Mouse (Mus musculus): ENCODE results near the gene Ank3. TPM values are rescaled to one million over a fixed set of nuclear protein-coding genes. Genes with fewer than 3 reads are reported as not detected.

The Ank3 gene
- polyA plus RNA-seq, 1 experiment from 2014 or later = 10.0 TPM

DNA sequence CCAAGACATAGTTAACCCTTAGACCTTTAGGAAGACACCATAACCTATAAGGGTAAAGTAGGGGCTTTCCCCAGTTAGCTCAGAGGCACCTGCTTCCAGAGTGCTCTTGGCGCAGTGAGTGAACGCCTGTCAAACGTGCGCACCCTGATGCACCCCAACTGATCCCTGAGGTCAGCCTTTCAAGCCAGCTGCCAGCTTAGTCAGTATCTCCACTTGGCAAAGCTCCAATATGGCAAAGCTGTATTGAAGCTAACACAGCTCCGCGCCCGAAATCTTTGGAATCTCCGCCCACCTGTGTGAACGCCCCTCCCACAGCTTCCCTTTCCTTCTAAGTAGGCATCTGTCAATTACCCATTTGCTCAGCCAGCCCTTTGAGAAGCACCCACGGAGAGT, 662.1 kb downstream of the Ank3 start:
- H3K9me3 ChIP-seq (replicated peaks) = no peaks in the 10 kb centered on the region
- no peaks in the 10 kb centered on the region for H3K36me3 ChIP-seq
- no peak for ATAC-seq
- no peak overlapping the region for H3K27ac ChIP-seq
- H3K4me2 ChIP-seq = no peak overlapping the region
- peaks cover 4% of the 10 kb centered on the region; the same call in 1 of the 2 replicates for H3K27me3 ChIP-seq (replicated peaks)
- no peak overlapping the region for H3K4me3 ChIP-seq
- 32% methylated on average over 10 of the region's 10 CpGs for WGBS (ENCODE audit: insufficient replicate concordance)
- H3K4me1 ChIP-seq = no peaks in the 10 kb centered on the region
- no peak overlapping the region for H3K9ac ChIP-seq

DNA sequence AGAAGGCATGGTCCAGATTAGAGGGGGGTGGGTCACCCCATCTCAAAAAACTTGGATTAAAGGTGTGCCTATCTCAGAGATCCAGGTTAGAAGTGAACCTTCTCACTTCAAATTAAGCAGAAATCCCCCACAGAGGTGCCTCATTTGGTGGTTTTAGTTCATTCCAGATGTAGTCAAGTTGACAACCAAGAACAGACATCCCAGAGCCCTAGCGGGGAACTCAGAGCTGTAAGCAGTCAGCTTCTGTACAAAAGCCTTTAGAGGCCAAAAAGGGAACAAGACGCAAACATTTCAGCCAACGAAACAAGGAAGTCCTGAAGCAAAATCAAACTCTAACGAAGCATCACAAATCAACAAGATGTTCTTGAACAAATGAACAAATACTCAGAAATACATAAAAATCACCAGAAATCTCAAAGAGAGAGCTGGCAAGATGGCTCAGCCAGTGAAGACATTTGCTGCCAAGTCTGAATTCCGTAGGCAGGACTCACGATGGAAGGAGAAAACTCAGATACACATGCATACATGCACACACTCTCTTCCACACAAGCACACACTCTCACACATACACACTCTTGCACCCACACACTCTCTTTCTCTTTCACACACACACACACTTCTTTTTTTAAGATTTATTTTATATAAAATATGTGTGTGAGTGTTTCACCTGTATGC, 665.4 kb downstream of the Ank3 start:
- peaks cover 11% of the 10 kb centered on the region; the same call in 1 of the 2 replicates for H3K27me3 ChIP-seq (replicated peaks)
- H3K4me1 ChIP-seq = no peaks in the 10 kb centered on the region
- H3K4me2 ChIP-seq = no peak overlapping the region
- H3K36me3 ChIP-seq = no peaks in the 10 kb centered on the region
- ATAC-seq = no peak
- no peak overlapping the region for H3K4me3 ChIP-seq
- H3K9ac ChIP-seq = no peak overlapping the region
- 78% methylated on average over 6 of the region's 6 CpGs for WGBS (ENCODE audit: insufficient replicate concordance)
- no peak overlapping the region for H3K27ac ChIP-seq
- no peaks in the 10 kb centered on the region for H3K9me3 ChIP-seq (replicated peaks)

DNA sequence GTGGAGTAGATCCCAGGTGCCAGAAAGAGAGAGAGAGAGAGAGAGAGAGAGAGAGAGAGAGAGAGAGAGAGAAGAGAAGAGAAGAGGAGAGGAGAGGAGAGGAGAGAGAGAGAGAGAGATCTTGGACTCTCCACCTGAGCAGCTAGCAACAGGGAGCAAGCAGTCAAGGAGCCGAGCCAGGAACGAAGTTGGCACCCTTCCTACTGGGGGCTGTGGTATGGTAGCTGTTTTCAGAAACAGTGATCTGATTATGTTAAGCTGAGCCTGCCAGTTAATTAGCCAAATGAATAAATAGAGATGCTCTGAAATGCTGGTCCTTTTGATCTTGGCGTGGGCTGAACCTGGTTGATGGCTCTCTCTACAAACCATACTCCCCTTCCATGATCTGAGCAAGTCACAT, 666.6 kb downstream of the Ank3 start:
- Histone ChIP-seq H3K27ac (no peak overlapping the region), H3K9me3 (replicated peaks) (no peaks in the 10 kb centered on the region), H3K4me1 (no peaks in the 10 kb centered on the region), H3K36me3 (no peaks in the 10 kb centered on the region), H3K4me3 (no peak overlapping the region), H3K9ac (no peak overlapping the region), H3K27me3 (replicated peaks) (peaks cover 11% of the 10 kb centered on the region; the same call in 1 of the 2 replicates), H3K4me2 (no peak overlapping the region)
- ATAC-seq = no peak
- 62% methylated on average over 3 of the region's 3 CpGs for WGBS (ENCODE audit: insufficient replicate concordance)

DNA sequence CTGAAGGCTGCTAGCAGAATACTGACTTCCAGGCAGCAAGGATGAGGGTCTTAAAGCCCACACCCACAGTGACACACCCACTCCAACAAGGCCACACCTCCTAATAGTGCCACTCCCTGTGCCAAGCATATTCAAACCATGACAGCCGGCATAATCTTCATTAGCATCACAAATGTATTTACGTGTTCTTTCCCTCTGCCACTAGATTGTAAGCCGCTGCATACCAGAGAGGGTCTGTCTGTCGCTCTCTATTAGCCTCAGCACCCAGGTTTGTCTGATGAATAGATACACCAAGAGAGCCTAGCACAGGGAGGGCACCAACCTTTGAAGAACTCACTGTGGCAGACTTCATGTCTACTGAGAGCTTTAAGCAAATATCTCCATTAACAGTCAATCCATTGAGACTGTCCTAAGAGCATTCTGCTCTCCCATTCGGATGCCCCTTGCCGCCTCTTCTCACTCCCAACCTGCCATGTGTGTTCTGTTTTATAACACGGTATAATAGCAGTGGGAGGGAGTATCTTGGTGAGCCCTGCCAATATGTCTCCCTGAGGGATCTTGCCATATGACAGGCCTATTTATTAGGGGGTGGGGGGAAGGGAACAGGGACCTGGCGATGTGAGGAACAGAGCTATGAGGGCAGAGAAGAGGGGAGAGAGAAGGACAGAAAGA, 668.1 kb downstream of the Ank3 start:
- no peak for ATAC-seq
- Histone ChIP-seq H3K4me2 (no peak overlapping the region), H3K27ac (no peak overlapping the region), H3K36me3 (no peaks in the 10 kb centered on the region), H3K4me1 (no peaks in the 10 kb centered on the region), H3K27me3 (replicated peaks) (peaks cover 7% of the 10 kb centered on the region; the same call in 1 of the 2 replicates), H3K4me3 (no peak overlapping the region), H3K9ac (no peak overlapping the region), H3K9me3 (replicated peaks) (peaks cover 3% of the 10 kb centered on the region; the same call in 1 of the 2 replicates)
- WGBS (ENCODE audit: insufficient replicate concordance) = 53% methylated on average over 8 of the region's 8 CpGs

DNA sequence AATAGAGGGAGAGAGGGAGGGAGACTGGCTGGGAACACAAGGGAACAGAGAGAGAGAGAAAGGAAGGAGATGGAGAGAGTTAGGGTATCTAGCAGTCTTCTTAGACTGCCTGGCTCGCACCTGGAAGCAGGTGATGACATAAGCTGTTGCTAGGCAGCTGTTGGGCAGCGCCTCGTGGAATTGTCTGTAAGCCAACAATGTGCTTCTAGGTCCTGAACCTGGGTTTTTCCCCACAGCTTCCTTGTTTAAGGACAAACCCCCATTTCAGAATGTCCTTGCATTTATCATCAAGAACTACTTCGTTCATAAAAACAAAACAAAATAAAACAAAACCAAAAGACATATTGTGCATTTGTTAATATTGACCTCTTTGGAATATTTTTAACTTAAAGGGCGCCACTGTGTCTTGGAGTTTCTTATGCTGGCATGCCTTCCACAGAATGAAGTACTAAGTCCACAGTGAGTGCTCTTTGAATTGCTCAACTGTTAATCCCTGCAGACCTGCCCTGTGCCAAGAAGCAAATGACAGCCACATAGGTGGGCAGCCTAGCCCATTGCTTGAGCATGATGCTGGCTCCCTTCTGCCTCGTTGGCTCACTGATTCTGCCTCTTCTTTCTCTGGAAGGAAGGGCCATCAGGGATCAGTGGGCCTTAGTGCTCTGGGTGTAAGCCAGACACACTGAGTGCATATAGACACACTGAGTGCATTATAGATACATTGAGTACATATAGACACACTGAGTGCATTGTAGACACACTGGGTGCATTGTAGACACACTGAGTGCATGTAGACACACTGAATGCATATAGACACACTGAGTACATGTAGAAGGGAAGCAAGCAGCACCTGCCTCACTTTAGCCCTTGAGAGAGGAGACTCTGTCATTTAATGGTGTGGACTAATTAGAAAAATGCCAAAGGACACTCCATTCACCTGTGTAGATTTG, 668.9 kb downstream of the Ank3 start:
- H3K4me1 ChIP-seq = no peaks in the 10 kb centered on the region
- peaks cover 7% of the 10 kb centered on the region; the same call in 1 of the 2 replicates for H3K27me3 ChIP-seq (replicated peaks)
- H3K9ac ChIP-seq = no peak overlapping the region
- no peak overlapping the region for H3K4me3 ChIP-seq
- peaks cover 3% of the 10 kb centered on the region; the same call in 1 of the 2 replicates for H3K9me3 ChIP-seq (replicated peaks)
- no peak for ATAC-seq
- H3K27ac ChIP-seq = no peak overlapping the region
- WGBS (ENCODE audit: insufficient replicate concordance) = 40% methylated on average over 6 of the region's 6 CpGs
- no peak overlapping the region for H3K4me2 ChIP-seq
- H3K36me3 ChIP-seq = no peaks in the 10 kb centered on the region

DNA sequence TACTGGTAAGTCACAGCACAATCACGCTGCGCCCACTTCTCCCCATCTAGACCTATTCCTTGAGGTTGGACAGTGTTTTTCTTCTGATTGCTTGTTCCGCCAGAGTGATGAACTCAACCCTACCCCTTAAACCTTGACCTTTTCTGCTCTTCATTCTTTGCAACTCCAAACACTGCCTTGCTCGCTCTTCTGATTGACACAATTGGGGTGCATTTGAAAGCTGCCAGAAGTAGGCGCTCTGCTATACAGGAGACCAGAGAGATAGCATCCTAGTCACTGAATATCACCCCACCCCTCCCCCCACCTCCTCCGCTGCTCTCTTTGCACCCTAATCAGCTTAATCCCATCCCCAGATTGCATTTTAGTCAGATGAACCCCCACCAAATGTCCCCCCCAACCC, 670.7 kb downstream of the Ank3 start:
- no peak overlapping the region for H3K27ac ChIP-seq
- 45% methylated on average over 6 of the region's 6 CpGs for WGBS (ENCODE audit: insufficient replicate concordance)
- H3K4me3 ChIP-seq = no peak overlapping the region
- no peak for ATAC-seq
- H3K9ac ChIP-seq = no peak overlapping the region
- no peaks in the 10 kb centered on the region for H3K4me1 ChIP-seq
- H3K36me3 ChIP-seq = no peaks in the 10 kb centered on the region
- H3K27me3 ChIP-seq (replicated peaks) = peaks cover 7% of the 10 kb centered on the region; the same call in 1 of the 2 replicates
- no peak overlapping the region for H3K4me2 ChIP-seq
- H3K9me3 ChIP-seq (replicated peaks) = peaks cover 3% of the 10 kb centered on the region; the same call in 1 of the 2 replicates

- Histone ChIP-seq H3K27me3 (replicated peaks) (peaks cover 7% of the 10 kb centered on the region; the same call in 1 of the 2 replicates), H3K4me2 (no peak overlapping the region), H3K9me3 (replicated peaks) (peaks cover 3% of the 10 kb centered on the region; the same call in 1 of the 2 replicates), H3K4me1 (no peaks in the 10 kb centered on the region), H3K9ac (no peak overlapping the region), H3K27ac (no peak overlapping the region), H3K36me3 (no peaks in the 10 kb centered on the region), H3K4me3 (no peak overlapping the region)
- no peak for ATAC-seq
- WGBS (ENCODE audit: insufficient replicate concordance) = 77% methylated on average over 4 of the region's 4 CpGs
Measured at GRCm38 (mm10) chr10:70071334-70071733, 672.8 kb downstream of the Ank3 start.

Other genes starting within 250 kb of the Ank3 start
- gene Rhobtb1, start 247.3 kb upstream of the Ank3 start, polyA plus RNA-seq (2016; fragmentation: Nextera tagmentation; extraction: Ambion mirVana) = 8.8 and 9.0 TPM in 2 replicates
- gene A930033H14Rik, start 185.7 kb upstream of the Ank3 start, polyA plus RNA-seq (2016; fragmentation: Nextera tagmentation; extraction: Ambion mirVana) = 0.81 TPM in 2 replicates
- 319 and 336 TPM in 2 replicates for gene Cdk1, start 45.8 kb upstream of the Ank3 start, polyA plus RNA-seq (2016; fragmentation: Nextera tagmentation; extraction: Ambion mirVana)